Mouse (Mus musculus) midbrain, postnatal 0 days (tissue): ENCODE measurements around the gene Kdm7a. TPM values are rescaled to one million over a fixed set of nuclear protein-coding genes. Genes with fewer than 3 reads are reported as not detected.

Source experiments
- ATAC-seq: fragments of 200-750 bp; cut with Nextera tagmentation; 2 replicates; pipeline ENCODE4 v1.8.0; 2017; ENCODE audit warnings: moderate number of reproducible peaks, mild to moderate bottlenecking, moderate TSS enrichment, moderate library complexity; ENCODE audit not compliant: low FRiP score
- DNase-seq: peaks from one replicate; pipeline ENCODE4 v3.0.0-alpha.2; 2015; ENCODE audit warnings: low spot score
- H3K27ac ChIP-seq: fragments of 300-500 bp; sonication (generic); 2 replicates; pipeline ENCODE4 v1.5.1; 2014; ENCODE audit warnings: low read depth, mild to moderate bottlenecking, low read length, mixed read lengths
- H3K27me3 ChIP-seq: fragments of 300-500 bp; sonication (generic); 2 replicates; pipeline ENCODE4 v1.6.1; 2014; ENCODE audit warnings: low read length, control low read depth, mixed read lengths; ENCODE audit not compliant: insufficient read depth
- H3K36me3 ChIP-seq: fragments of 300-500 bp; sonication (generic); 2 replicates; pipeline ENCODE4 v1.6.1; 2014; ENCODE audit warnings: low read length, control low read depth, mixed read lengths; ENCODE audit not compliant: insufficient read depth
- H3K4me1 ChIP-seq: fragments of 300-500 bp; sonication (generic); 2 replicates; pipeline ENCODE4 v1.6.1; 2014; ENCODE audit warnings: mild to moderate bottlenecking, control low read depth, antibody characterized with exemption, low read length, mixed read lengths; ENCODE audit not compliant: insufficient read depth
- H3K4me2 ChIP-seq: fragments of 300-500 bp; sonication (generic); 2 replicates; pipeline ENCODE4 v1.6.1; 2014; ENCODE audit warnings: low read depth, mild to moderate bottlenecking, low read length, mixed read lengths; ENCODE audit not compliant: poor library complexity, severe bottlenecking
- H3K4me3 ChIP-seq: fragments of 300-500 bp; sonication (generic); 2 replicates; pipeline ENCODE4 v1.5.1; 2014; ENCODE audit warnings: low read depth, mild to moderate bottlenecking, low read length, moderate library complexity
- H3K9ac ChIP-seq: fragments of 300-500 bp; sonication (generic); replicated peaks from 2 replicates; pipeline ENCODE4 v1.6.1; 2014; ENCODE audit warnings: mild to moderate bottlenecking, low read length, moderate library complexity, mixed read lengths; ENCODE audit not compliant: poor library complexity, severe bottlenecking
- H3K9me3 ChIP-seq: fragments of 300-500 bp; sonication (generic); 2 replicates; pipeline ENCODE4 v1.6.1; 2016; ENCODE audit warnings: low read length, control low read depth
- CTCF ChIP-seq: IDR thresholded peaks from 2 replicates; pipeline ENCODE4 v1.5.1; 2016; ENCODE audit warnings: antibody characterized with exemption, mild to moderate bottlenecking
- WGBS: fragments of 180-500 bp; shearing (Covaris S2); extraction: QIAGEN DNeasy Blood & Tissue Kit; methylation state at CpG from one replicate; pipeline ENCODE4 v1.1.7; 2014; 5-methylcytosine and 5-hydroxymethylcytosine counted together
- polyA plus RNA-seq: library from polyadenylated mRNA; unstranded; fragments of >200 nt; fragmentation: Nextera tagmentation; extraction: Ambion mirVana; gene quantifications from 2 replicates; pipeline ENCODE4 v1.2.1, GENCODE M21; 2015
- total RNA-seq: library from RNA; depleted of rRNA; stranded (reverse); fragments of >200 nt; gene quantifications from 2 replicates; pipeline ENCODE4 v1.2.3, GENCODE M21; 2014; rRNA removed

The Kdm7a gene
- total RNA-seq = 5.4 and 7.8 TPM in 2 replicates
- polyA plus RNA-seq = 1.1 and 1.5 TPM in 2 replicates

DNA sequence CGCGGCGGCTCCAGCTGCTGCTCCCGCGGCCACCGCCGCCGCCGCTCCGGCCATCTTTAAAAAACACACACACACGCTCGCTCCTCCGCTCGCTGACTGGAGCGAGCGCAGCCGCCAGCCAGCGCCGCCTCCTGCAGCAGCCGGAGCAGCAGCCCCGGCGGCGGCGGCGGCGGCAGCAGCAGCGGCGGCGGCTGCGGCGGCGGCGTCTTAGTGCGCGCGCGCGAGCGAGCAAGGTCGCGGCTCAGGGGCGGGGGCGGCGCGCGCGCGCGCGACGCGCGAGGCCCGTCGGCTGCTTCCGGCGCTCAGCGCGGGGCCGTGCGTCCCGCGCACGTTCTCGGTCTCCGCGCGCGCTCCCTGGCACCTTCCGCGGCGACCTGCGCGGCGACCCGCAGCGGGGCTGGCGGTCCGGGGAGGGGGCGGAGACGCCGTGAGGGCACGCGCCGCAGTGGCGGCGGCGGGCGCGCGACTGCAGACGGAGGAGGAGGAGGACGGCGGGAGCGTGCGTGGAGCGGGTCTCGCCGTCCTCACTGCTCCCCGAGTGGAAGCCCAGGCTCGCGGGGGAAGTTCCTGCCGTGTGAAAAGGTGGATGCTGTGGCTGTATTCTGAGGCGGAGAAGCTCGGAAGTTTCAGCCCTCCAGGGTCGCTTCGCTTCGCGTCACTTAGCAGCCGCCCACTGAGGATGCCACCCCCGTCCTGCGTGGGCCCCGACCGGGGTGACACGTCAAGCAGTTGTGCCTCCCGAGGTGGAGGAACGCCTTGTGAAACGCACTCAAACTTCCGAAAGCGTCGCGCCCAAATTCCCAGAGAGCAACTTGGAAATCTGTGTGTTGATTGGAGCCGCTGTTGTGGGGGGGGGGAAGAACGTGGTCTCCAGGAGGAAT, at the start of gene Kdm7a:
TSS of gene Kdm7a (minus strand) at position 209 of the 881 bp plus-strand sequence.
- peak; percentile 92 for ATAC-seq
- Histone ChIP-seq H3K36me3 (no peaks in the 10 kb centered on the region), H3K9me3 (no peaks in the 10 kb centered on the region), H3K4me2 (peak within 1 kb of the TSS; percentile 77), H3K4me1 (no peaks in the 10 kb centered on the region), H3K9ac (peak within 1 kb of the TSS; percentile 93), H3K4me3 (peak within 1 kb of the TSS; percentile 98), H3K27ac (peak within 1 kb of the TSS; percentile 89), H3K27me3 (no peaks in the 10 kb centered on the region)
- under 1% methylated on average over 81 of the region's 124 CpGs for WGBS
- peak; percentile 96 for DNase-seq
- peak; percentile 28 for TF ChIP-seq CTCF

GRCm38 (mm10) chr6:39255271-39255670, 48.7 kb upstream of the Kdm7a start:
- no peak overlapping the region for H3K9ac ChIP-seq

GRCm38 (mm10) chr6:39250055-39250454, 43.5 kb upstream of the Kdm7a start:
- H3K4me2 ChIP-seq = no peak overlapping the region
- peak; percentile 18; the same call in 1 of the 2 replicates for TF ChIP-seq CTCF
- ATAC-seq (no peak), DNase-seq (no peak)
- 92% methylated on average over 2 of the region's 2 CpGs for WGBS
- H3K4me3 ChIP-seq = no peak overlapping the region
- no peaks in the 10 kb centered on the region for H3K4me1 ChIP-seq
- no peaks in the 10 kb centered on the region for H3K27me3 ChIP-seq
- H3K27ac ChIP-seq = no peak overlapping the region
- no peaks in the 10 kb centered on the region for H3K36me3 ChIP-seq
- no peaks in the 10 kb centered on the region for H3K9me3 ChIP-seq
- H3K9ac ChIP-seq = no peak overlapping the region

More at GRCm38 (mm10) chr6:39255271-39255670, 48.7 kb upstream of the Kdm7a start:
- no peak for TF ChIP-seq CTCF
- 64% methylated on average over 8 of the region's 8 CpGs for WGBS
- Histone ChIP-seq H3K9me3 (no peaks in the 10 kb centered on the region), H3K4me3 (no peak overlapping the region), H3K27ac (no peak overlapping the region), H3K27me3 (no peaks in the 10 kb centered on the region), H3K4me1 (no peaks in the 10 kb centered on the region), H3K4me2 (no peak overlapping the region), H3K36me3 (no peaks in the 10 kb centered on the region)
- ATAC-seq (no peak), DNase-seq (no peak)

DNA sequence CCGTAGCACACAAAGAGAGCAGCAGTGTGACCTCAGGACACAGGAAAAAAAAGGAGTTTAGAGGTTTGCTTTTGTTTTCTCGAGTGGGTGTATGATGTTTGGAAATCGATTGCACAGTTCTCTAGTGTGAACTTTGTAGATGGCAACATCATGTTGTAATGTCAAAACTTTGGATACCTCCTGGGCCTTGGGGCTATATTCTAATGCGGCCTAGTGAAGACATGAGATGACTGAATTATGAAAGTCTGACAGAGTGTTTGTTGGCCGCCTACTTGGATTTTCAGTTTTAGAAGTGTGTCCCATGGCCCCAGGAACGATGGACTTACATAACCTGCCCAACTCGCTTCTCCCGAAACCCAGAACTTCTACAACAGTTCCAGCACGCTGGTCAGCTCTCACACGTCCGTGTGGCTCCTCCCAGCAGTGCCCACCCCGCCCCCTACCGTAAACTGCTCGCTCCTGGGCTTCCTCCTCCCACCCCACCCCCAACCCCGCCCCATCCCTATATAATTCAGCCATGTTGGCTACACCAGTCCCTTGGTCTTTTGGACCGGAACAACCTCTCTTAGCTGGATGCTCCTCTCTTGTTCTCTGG, 42.7 kb upstream of the Kdm7a start:
- H3K36me3 ChIP-seq = no peaks in the 10 kb centered on the region
- no peaks in the 10 kb centered on the region for H3K27me3 ChIP-seq
- no peak for TF ChIP-seq CTCF
- no peaks in the 10 kb centered on the region for H3K4me1 ChIP-seq
- no peak for ATAC-seq
- 64% methylated on average over 16 of the region's 16 CpGs for WGBS
- H3K27ac ChIP-seq = no peak overlapping the region
- H3K4me2 ChIP-seq = no peak overlapping the region
- no peak overlapping the region for H3K4me3 ChIP-seq
- H3K9ac ChIP-seq = no peak overlapping the region
- H3K9me3 ChIP-seq = no peaks in the 10 kb centered on the region
- DNase-seq = no peak

GRCm38 (mm10) chr6:39244066-39244465, 37.5 kb upstream of the Kdm7a start:
- Histone ChIP-seq H3K27me3 (no peaks in the 10 kb centered on the region), H3K4me1 (no peaks in the 10 kb centered on the region), H3K9ac (no peak overlapping the region), H3K4me3 (no peak overlapping the region), H3K36me3 (no peaks in the 10 kb centered on the region), H3K9me3 (no peaks in the 10 kb centered on the region), H3K4me2 (no peak overlapping the region), H3K27ac (no peak overlapping the region)
- DNase-seq = no peak
- TF ChIP-seq CTCF = no peak
- ATAC-seq = no peak
- 88% methylated on average over 9 of the region's 9 CpGs for WGBS

- ATAC-seq = no peak
These were observed 36.9 kb upstream of the Kdm7a start for GRCm38 (mm10) chr6:39243511-39243961.

More at GRCm38 (mm10) chr6:39243511-39243961, 36.9 kb upstream of the Kdm7a start:
- Histone ChIP-seq H3K27me3 (no peaks in the 10 kb centered on the region), H3K4me1 (no peaks in the 10 kb centered on the region), H3K9me3 (no peaks in the 10 kb centered on the region), H3K9ac (no peak overlapping the region), H3K36me3 (no peaks in the 10 kb centered on the region), H3K4me3 (no peak overlapping the region), H3K27ac (peak overlapping the region; percentile 51; the same call in 1 of the 2 replicates), H3K4me2 (no peak overlapping the region)
- TF ChIP-seq CTCF = no peak
- WGBS = 81% methylated on average over 8 of the region's 8 CpGs
- peak; percentile 36 for DNase-seq
